Mouse (Mus musculus) forebrain, embryonic 15.5 days (tissue): ENCODE measurements around the gene Atxn10. TPM values are rescaled to one million over a fixed set of nuclear protein-coding genes. Genes with fewer than 3 reads are reported as not detected.

Experiments used
- ATAC-seq: fragments of 200-750 bp; cut with Nextera tagmentation; replicated peaks from 2 replicates; pipeline ENCODE4 v1.8.0; 2017; ENCODE audit warnings: mild to moderate bottlenecking, moderate TSS enrichment, moderate library complexity
- H3K27ac ChIP-seq: fragments of 300-500 bp; sonication (generic); replicated peaks from 2 replicates; pipeline ENCODE4 v1.5.1; 2015; ENCODE audit warnings: mild to moderate bottlenecking, inconsistent platforms
- H3K27me3 ChIP-seq: fragments of 300-500 bp; sonication (generic); 2 replicates; pipeline ENCODE4 v1.6.1; 2015; ENCODE audit warnings: inconsistent platforms
- H3K36me3 ChIP-seq: fragments of 300-500 bp; sonication (generic); 2 replicates; pipeline ENCODE4 v1.6.1; 2015; ENCODE audit warnings: mild to moderate bottlenecking, inconsistent platforms
- H3K4me1 ChIP-seq: fragments of 300-500 bp; sonication (generic); 2 replicates; pipeline ENCODE4 v1.6.1; 2015; ENCODE audit warnings: inconsistent platforms
- H3K4me2 ChIP-seq: fragments of 300-500 bp; sonication (generic); replicated peaks from 2 replicates; pipeline ENCODE4 v1.6.1; 2015; ENCODE audit warnings: mild to moderate bottlenecking, inconsistent platforms
- H3K4me3 ChIP-seq: fragments of 300-500 bp; sonication (generic); 2 replicates; pipeline ENCODE4 v1.5.1; 2015; ENCODE audit warnings: mild to moderate bottlenecking, inconsistent platforms
- H3K9ac ChIP-seq: fragments of 300-500 bp; sonication (generic); replicated peaks from 2 replicates; pipeline ENCODE4 v1.6.1; 2015; ENCODE audit warnings: mild to moderate bottlenecking, inconsistent platforms
- H3K9me3 ChIP-seq: fragments of 300-500 bp; sonication (generic); 2 replicates; pipeline ENCODE4 v1.6.1; 2016; ENCODE audit warnings: inconsistent platforms
- WGBS: fragments of 180-500 bp; shearing (Covaris S2); methylation state at CpG from one replicate; pipeline ENCODE4 v1.1.7; 2015; ENCODE audit warnings: mixed read lengths; 5-methylcytosine and 5-hydroxymethylcytosine counted together
- polyA plus RNA-seq: library from polyadenylated mRNA; unstranded; fragments of >200 nt; fragmentation: Nextera tagmentation; extraction: Ambion mirVana; gene quantifications from 2 replicates; pipeline ENCODE4 v1.2.1, GENCODE M21; 2015

The Atxn10 gene
- polyA plus RNA-seq, 1 experiment from 2014 or later: 526 TPM

DNA sequence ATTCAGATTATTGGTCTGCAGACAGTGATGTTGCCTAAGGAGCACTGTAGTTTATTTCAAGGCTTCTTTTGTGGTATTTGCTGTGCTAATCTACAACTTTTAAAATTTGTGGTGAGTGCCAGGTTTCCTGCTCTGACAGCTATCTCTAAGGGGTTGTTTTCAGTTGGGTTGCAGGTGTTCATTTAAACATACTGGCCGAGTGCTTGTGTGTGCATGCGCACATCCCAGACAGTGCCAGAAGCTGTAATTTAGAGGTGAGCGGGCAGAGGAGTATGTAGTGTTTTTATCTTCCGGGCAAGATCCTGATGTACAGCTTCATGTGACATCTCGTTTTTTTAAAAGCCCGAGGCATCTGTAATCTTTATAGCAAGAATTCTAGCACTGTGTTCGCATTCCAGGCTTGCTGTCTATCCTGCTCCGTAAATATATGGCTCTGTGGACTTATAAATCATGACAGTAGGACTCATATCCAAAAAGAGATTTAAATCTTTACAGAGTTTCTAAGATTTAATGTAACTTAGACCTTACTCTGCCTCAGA lies 73.3 kb downstream of the Atxn10 start:
- Histone ChIP-seq H3K9me3 (no peaks in the 10 kb centered on the region), H3K27me3 (no peaks in the 10 kb centered on the region), H3K4me2 (no peak overlapping the region), H3K36me3 (no peaks in the 10 kb centered on the region), H3K27ac (peak overlapping the region; percentile 6; the same call in 1 of the 2 replicates), H3K4me3 (no peak overlapping the region), H3K4me1 (peaks cover 24% of the 10 kb centered on the region), H3K9ac (no peak overlapping the region)
- 70% methylated on average over 8 of the region's 8 CpGs for WGBS
- ATAC-seq: no peak

DNA sequence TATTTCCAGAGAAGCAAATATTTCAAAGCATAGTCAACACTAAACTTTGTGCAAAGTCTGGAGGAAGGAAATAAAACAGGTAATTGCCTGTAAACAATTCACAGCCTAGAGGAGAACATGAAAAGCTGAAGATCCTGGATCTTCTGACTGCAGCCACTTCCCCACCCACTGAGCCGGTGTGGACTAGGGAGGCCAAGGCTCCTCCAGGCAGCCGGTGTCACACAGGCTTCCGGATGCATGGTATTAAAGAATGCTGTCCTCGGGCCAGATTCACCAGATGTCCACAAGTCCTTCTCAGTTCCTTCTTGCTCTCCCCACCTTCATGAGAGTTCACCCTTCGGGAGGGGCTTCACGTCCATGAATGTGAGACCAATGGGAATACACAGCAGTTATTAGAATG lies 73.8 kb downstream of the Atxn10 start:
- ATAC-seq: no peak
- no peak overlapping the region for H3K4me3 ChIP-seq
- H3K4me1 ChIP-seq: peaks cover 19% of the 10 kb centered on the region
- H3K9me3 ChIP-seq: no peaks in the 10 kb centered on the region
- 75% methylated on average over 6 of the region's 6 CpGs for WGBS
- no peaks in the 10 kb centered on the region for H3K27me3 ChIP-seq
- no peaks in the 10 kb centered on the region for H3K36me3 ChIP-seq
- H3K4me2 ChIP-seq: no peak overlapping the region
- no peak overlapping the region for H3K9ac ChIP-seq
- H3K27ac ChIP-seq: peak overlapping the region; percentile 9; the same call in 1 of the 2 replicates

DNA sequence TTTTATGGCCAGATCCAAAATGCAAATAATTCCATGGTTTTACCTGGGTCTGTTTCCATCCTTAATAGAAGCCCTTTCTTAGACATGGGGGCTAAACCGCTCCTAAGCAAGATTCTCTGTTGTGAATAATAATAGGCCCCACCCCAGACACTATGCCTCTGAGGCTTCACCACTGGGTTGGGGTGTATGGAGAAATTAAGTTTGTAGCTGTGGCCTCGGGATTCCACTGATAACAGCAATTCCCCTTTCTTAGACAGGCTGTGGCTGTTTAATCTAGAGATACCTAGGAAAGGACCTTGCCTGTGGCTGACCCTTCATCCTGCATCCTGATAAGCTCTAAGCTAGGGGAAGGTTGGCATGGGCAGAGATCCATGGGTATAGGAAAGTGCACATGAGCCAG lies 78.6 kb downstream of the Atxn10 start:
- no peak overlapping the region for H3K9ac ChIP-seq
- H3K36me3 ChIP-seq: no peaks in the 10 kb centered on the region
- H3K27me3 ChIP-seq: no peaks in the 10 kb centered on the region
- no peaks in the 10 kb centered on the region for H3K9me3 ChIP-seq
- WGBS: 91% methylated on average over 2 of the region's 2 CpGs
- H3K4me2 ChIP-seq: no peak overlapping the region
- no peak overlapping the region for H3K27ac ChIP-seq
- ATAC-seq: no peak
- no peak overlapping the region for H3K4me3 ChIP-seq
- 0 out of 2 replicates have a peak, but pooled peaks cover 4% of the 10 kb centered on the region for H3K4me1 ChIP-seq

DNA sequence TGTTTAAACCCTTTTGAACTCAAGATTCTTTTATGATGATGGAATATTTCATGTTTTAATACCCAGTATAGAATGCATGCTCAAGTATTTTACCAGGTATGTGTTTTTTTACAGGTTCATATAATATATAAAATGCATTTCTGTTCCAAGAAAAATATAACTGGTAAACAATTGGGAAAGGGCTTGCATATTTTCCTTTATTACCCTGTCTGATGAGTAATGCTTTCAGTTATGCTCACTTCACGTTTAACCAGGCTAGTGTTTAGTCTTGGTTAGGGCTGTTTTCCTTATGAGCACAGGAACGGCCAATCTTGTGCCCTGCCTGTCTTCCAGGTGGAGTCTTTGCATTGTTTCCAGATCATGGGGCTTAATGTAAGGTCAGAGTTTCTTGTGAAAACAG lies 84.6 kb downstream of the Atxn10 start:
- no peak for ATAC-seq
- 65% methylated on average over 2 of the region's 2 CpGs for WGBS
- Histone ChIP-seq H3K36me3 (no peaks in the 10 kb centered on the region), H3K9ac (no peak overlapping the region), H3K27ac (no peak overlapping the region), H3K27me3 (no peaks in the 10 kb centered on the region), H3K4me2 (no peak overlapping the region), H3K9me3 (no peaks in the 10 kb centered on the region), H3K4me3 (no peak overlapping the region), H3K4me1 (peaks cover 4% of the 10 kb centered on the region; the same call in 1 of the 2 replicates)

DNA sequence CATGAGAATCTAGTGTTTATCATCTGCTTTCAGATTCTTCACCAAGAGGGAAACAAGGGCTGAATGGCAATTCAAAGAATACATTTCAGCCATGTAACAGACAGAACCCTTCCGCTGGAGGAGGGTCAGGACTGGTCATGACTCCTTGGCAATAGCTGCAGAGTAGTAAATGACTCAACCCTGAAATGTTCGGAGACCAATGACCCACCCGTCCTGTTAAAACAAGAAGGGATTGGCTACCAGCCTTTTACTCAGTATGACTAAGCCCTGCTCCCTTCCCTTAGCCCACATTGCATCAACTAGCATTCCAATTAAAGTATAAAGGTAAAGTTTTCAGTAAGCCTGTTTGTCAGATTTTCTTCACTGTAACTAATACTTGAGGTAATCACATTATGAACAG lies 88.2 kb downstream of the Atxn10 start:
- Histone ChIP-seq H3K9ac (no peak overlapping the region), H3K27me3 (no peaks in the 10 kb centered on the region), H3K4me2 (no peak overlapping the region), H3K4me3 (no peak overlapping the region), H3K36me3 (no peaks in the 10 kb centered on the region), H3K27ac (0 out of 2 replicates have a peak overlapping the region, but pooled peaks have one; percentile 20), H3K9me3 (no peaks in the 10 kb centered on the region), H3K4me1 (peaks cover 8% of the 10 kb centered on the region; the same call in 1 of the 2 replicates)
- no peak for ATAC-seq
- WGBS: 63% methylated on average over 3 of the region's 3 CpGs

DNA sequence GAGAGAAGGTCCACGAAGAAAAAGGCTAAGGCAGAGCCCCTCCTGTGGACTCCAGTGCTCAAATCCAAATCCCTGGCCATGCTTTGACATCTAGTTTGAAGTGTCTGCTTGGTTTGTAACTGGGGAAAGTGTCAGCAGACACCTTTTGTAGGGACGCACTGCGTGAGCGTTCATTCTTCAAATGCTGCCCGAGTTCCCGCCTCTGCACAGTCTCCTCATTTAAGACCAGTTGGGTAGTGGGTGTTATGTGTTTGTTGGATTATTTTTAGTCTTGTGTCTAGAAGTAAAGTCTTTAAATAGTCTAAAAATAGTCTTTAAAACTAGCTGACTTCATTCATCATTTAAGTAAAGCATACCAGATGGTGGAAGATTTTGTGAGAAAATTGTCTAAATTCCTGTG lies 92.1 kb downstream of the Atxn10 start:
- ATAC-seq: no peak
- WGBS: 86% methylated on average over 6 of the region's 6 CpGs
- no peak overlapping the region for H3K9ac ChIP-seq

DNA sequence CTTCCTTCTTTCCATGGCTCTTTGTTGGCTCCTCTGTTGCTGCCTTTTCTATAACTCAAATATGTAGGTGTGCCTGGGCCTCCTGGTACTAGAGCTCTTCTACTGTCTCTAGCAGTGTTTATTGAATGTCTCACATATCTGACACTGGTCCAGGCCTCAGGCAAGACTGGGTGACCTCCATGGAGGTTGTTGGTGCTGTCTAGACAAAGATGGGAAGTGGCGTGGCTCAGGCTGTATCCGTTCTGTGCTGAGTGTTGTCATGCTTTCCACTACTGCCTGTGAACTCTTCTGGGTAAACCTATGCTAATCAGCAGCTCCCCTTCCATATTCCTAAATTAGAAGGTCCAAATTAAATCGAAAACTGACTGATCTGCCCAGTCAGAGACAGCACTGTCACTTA lies 106.5 kb downstream of the Atxn10 start:
- H3K27ac ChIP-seq: no peak overlapping the region
- no peaks in the 10 kb centered on the region for H3K9me3 ChIP-seq
- WGBS: 96% methylated on average over 3 of the region's 3 CpGs
- H3K27me3 ChIP-seq: no peaks in the 10 kb centered on the region
- H3K4me2 ChIP-seq: no peak overlapping the region
- no peaks in the 10 kb centered on the region for H3K4me1 ChIP-seq
- H3K9ac ChIP-seq: no peak overlapping the region
- peaks cover 17% of the 10 kb centered on the region for H3K36me3 ChIP-seq
- ATAC-seq: no peak
- H3K4me3 ChIP-seq: no peak overlapping the region

More for the DNA sequence above, 92.1 kb downstream of the Atxn10 start:
- no peaks in the 10 kb centered on the region for H3K27me3 ChIP-seq
- no peak overlapping the region for H3K4me3 ChIP-seq
- no peaks in the 10 kb centered on the region for H3K9me3 ChIP-seq
- H3K4me1 ChIP-seq: peaks cover 8% of the 10 kb centered on the region; the same call in 1 of the 2 replicates
- no peaks in the 10 kb centered on the region for H3K36me3 ChIP-seq
- no peak overlapping the region for H3K4me2 ChIP-seq
- no peak overlapping the region for H3K27ac ChIP-seq

DNA sequence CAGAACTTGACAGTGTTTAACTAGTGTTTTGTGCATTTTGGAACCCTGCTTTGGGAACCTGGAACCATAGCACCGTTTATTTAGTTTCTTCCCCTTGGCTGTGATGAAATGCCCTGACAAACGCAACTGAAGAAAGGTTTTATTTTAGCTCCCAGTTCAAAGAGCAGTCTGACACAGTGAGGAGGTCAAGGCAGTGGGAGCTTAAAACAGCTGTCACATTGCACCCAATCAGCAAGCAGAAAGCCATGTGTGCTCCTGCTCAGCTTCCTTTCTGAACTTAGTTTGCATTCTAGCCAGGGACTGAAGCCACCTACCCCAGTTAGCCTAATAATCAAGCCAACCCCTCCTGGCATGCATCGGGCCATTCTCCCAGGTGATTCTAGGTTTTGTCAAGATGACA lies 110.6 kb downstream of the Atxn10 start:
- Histone ChIP-seq H3K9me3 (no peaks in the 10 kb centered on the region), H3K27me3 (no peaks in the 10 kb centered on the region), H3K36me3 (peaks cover 3% of the 10 kb centered on the region; the same call in 1 of the 2 replicates), H3K4me2 (no peak overlapping the region), H3K4me3 (no peak overlapping the region), H3K9ac (no peak overlapping the region), H3K4me1 (no peaks in the 10 kb centered on the region), H3K27ac (no peak overlapping the region)
- WGBS: 82% methylated on average over 3 of the region's 3 CpGs
- no peak for ATAC-seq

DNA sequence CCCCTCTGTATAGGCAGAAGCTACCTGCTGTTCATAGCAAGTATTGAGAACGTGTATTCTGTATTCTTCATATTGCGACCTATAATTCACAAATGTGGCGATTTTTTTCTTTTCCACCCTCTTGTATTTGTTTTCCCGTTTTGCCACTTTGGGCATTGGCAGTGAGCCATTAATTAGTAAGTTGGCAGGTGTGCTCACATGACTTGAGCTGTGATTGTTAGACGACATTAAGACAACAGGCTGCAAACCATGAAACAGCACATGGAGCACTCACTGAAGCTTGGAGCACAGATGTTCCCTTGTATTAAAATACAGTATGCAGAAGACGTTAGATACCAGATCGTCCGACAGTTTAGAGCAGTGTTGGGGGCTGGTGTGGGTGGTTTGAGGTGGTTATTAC lies 120.8 kb downstream of the Atxn10 start:
- H3K4me3 ChIP-seq: no peak overlapping the region
- 0 out of 2 replicates have a peak, but pooled peaks have one; percentile 11 for ATAC-seq
- peaks cover 70% of the 10 kb centered on the region for H3K4me1 ChIP-seq
- 19% methylated on average over 8 of the region's 8 CpGs for WGBS
- H3K4me2 ChIP-seq: no peak overlapping the region
- H3K9me3 ChIP-seq: no peaks in the 10 kb centered on the region
- no peaks in the 10 kb centered on the region for H3K36me3 ChIP-seq
- no peak overlapping the region for H3K9ac ChIP-seq
- peak overlapping the region; percentile 83 for H3K27ac ChIP-seq
- H3K27me3 ChIP-seq: no peaks in the 10 kb centered on the region

DNA sequence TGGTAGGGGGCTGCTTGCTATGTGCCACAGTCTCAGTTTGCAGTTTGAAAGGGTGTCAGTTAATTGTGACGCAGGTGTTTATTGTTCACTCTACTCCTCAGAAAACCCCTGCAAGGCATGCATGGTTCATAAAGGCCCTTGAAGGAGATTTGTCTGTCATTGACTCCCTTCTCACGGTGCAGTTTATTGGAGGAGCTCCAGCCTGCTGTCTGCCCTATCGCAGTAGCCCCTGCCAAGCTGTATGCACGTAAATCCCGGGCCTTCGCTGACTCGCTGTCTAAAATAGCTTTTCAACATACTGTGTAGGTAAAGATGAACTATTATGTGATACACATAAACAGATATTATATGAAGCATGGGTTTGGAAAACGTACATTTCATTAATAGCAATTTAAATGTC lies 121.8 kb downstream of the Atxn10 start:
- no peak overlapping the region for H3K4me2 ChIP-seq
- WGBS: 8% methylated on average over 8 of the region's 8 CpGs

DNA sequence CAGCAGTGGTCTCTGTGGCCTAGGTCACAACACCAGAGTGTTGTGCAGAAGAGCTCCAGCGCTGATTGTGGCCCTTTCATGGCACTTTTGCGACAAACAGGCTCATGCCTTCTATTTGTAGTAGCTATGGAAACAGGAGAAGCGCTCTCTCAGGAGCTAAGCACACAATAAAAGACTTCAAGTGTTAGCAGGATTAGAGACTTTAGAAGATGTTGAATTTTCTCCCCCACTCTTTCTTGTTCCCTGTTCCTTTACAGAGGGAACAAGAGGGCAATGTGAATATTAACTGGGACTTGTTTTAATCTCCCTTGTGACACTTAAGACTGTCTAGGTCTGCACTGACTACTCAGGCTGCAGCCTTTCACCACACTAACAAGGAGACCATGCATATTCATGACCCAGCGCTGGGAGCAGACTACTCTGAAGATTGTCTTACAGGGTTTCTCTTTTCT lies 122.6 kb downstream of the Atxn10 start:
- WGBS: 10% methylated on average over 4 of the region's 4 CpGs
- peak; percentile 53; the same call in 1 of the 2 replicates for ATAC-seq
- H3K4me2 ChIP-seq: no peak overlapping the region; the same call in 1 of the 2 replicates
- peak overlapping the region; percentile 83 for H3K27ac ChIP-seq
- H3K27me3 ChIP-seq: no peaks in the 10 kb centered on the region
- H3K4me1 ChIP-seq: peaks cover 88% of the 10 kb centered on the region
- no peak overlapping the region for H3K9ac ChIP-seq
- H3K36me3 ChIP-seq: no peaks in the 10 kb centered on the region
- H3K4me3 ChIP-seq: no peak overlapping the region
- H3K9me3 ChIP-seq: no peaks in the 10 kb centered on the region

More for the DNA sequence above, 121.8 kb downstream of the Atxn10 start:
- H3K4me3 ChIP-seq: no peak overlapping the region
- H3K36me3 ChIP-seq: no peaks in the 10 kb centered on the region
- H3K4me1 ChIP-seq: peaks cover 80% of the 10 kb centered on the region
- H3K9me3 ChIP-seq: no peaks in the 10 kb centered on the region
- no peak overlapping the region for H3K9ac ChIP-seq
- no peaks in the 10 kb centered on the region for H3K27me3 ChIP-seq
- H3K27ac ChIP-seq: peak overlapping the region; percentile 83
- no peak for ATAC-seq

DNA sequence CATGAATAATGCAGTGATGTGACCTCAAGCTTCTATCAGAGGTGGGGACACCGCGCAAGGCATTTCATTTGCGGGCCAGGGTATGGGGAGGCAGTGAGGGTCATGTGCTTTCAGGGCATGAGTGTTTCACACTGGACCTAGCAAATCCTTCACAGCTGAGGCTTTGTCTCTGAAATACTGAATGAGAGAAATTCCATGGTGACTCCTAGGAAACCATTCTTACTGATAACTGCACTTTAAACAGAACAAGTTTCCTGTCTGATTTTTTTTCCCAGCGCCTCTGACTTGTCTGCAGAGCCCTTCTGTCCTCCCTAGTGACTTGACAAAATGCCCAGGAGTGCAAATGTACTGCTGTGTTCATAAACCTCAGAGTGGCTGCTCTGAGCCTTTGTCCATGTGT lies 125.5 kb downstream of the Atxn10 start:
- Histone ChIP-seq H3K9me3 (no peaks in the 10 kb centered on the region), H3K4me2 (no peak overlapping the region), H3K36me3 (no peaks in the 10 kb centered on the region), H3K4me3 (no peak overlapping the region), H3K27me3 (no peaks in the 10 kb centered on the region), H3K4me1 (peaks cover 98% of the 10 kb centered on the region), H3K27ac (peak overlapping the region; percentile 81), H3K9ac (no peak overlapping the region)
- 9% methylated on average over 4 of the region's 4 CpGs for WGBS
- peak; percentile 49 for ATAC-seq

DNA sequence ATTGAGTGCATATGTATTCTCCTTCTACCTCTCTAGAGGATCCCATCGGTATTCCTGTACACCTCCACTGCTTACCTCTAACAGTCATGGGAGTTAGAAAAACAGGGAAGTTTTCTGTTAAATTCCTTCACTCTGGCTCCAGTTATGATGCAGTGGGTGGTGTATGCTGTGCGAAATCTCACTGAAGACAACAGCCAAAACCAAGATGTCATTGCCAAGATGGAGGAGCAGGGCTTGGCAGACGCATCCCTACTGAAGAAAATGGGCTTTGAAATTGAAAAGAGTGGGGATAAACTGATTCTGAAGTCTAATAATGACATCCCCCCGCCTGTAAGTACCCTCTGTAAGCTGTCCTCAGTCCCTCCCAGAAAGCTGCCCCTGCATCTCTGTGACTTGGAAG lies 126.1 kb downstream of the Atxn10 start:
- Histone ChIP-seq H3K4me2 (no peak overlapping the region), H3K9ac (no peak overlapping the region), H3K36me3 (no peaks in the 10 kb centered on the region), H3K4me3 (no peak overlapping the region), H3K27ac (peak overlapping the region; percentile 81), H3K9me3 (no peaks in the 10 kb centered on the region), H3K27me3 (no peaks in the 10 kb centered on the region), H3K4me1 (peaks cover 95% of the 10 kb centered on the region)
- ATAC-seq: no peak
- 33% methylated on average over 4 of the region's 4 CpGs for WGBS
